In genomic region chr11:117939741-117940285, GRCm38 (mm10) we compare ENCODE assay signal across 8 mouse cellular contexts. TPM values are rescaled to one million over a fixed set of nuclear protein-coding genes. Genes with fewer than 3 reads are reported as not detected.
A peak's percentile ranks its signal among the peaks of the same experiment; 100 is the strongest.
DNase-seq lines count a peak whose midpoint lies in the region; ATAC-seq and TF ChIP-seq lines count a peak whose summit lies in the region.

No protein-coding gene starts in this region.

- 4% methylated on average over 7 of the region's 7 CpGs for WGBS in embryonic facial prominence, embryonic 14.5 days
- 5% methylated on average over 7 of the region's 7 CpGs for WGBS in heart, embryonic 12.5 days
- WGBS in kidney, embryonic 15.5 days: 2% methylated on average over 7 of the region's 7 CpGs
- 12% methylated on average over 7 of the region's 7 CpGs for WGBS in liver, embryonic 12.5 days (ENCODE audit: insufficient replicate concordance)

- H3K9me3 ChIP-seq in embryonic facial prominence, embryonic 14.5 days (ENCODE audit: control insufficient read depth, low read length): no peaks in the 10 kb centered on the region
- H3K9me3 ChIP-seq in heart, embryonic 12.5 days (replicated peaks): no peaks in the 10 kb centered on the region
- no peaks in the 10 kb centered on the region for H3K9me3 ChIP-seq in kidney, embryonic 15.5 days (replicated peaks)
- H3K9me3 ChIP-seq in liver, embryonic 12.5 days (replicated peaks): no peaks in the 10 kb centered on the region

- H3K4me1 ChIP-seq in embryonic facial prominence, embryonic 14.5 days (ENCODE audit: control insufficient read depth, insufficient read depth, low read length): peaks cover 43% of the 10 kb centered on the region
- peaks cover 56% of the 10 kb centered on the region for H3K4me1 ChIP-seq in heart, embryonic 12.5 days (replicated peaks)
- peaks cover 63% of the 10 kb centered on the region for H3K4me1 ChIP-seq in kidney, embryonic 15.5 days
- H3K4me1 ChIP-seq in liver, embryonic 12.5 days: peaks cover 33% of the 10 kb centered on the region

- H3K79me2 ChIP-seq in myocyte (ENCODE audit: control insufficient read depth, insufficient read depth): no peaks in the 10 kb centered on the region

- H3ac ChIP-seq in myocyte (ENCODE audit: control insufficient read depth, insufficient read length): no peak overlapping the region

- peak overlapping the region; percentile 28 for H3K4me2 ChIP-seq in embryonic facial prominence, embryonic 14.5 days (ENCODE audit: low read depth, low read length)
- peak overlapping the region; percentile 22 for H3K4me2 ChIP-seq in heart, embryonic 12.5 days
- H3K4me2 ChIP-seq in kidney, embryonic 15.5 days: peak overlapping the region; percentile 27
- no peak overlapping the region for H3K4me2 ChIP-seq in liver, embryonic 12.5 days
- H3K4me2 ChIP-seq in myocyte (ENCODE audit: low read depth): peak overlapping the region; percentile 76

- no peaks in the 10 kb centered on the region for H3K27me3 ChIP-seq in embryonic facial prominence, embryonic 14.5 days (replicated peaks; ENCODE audit: control insufficient read depth, insufficient read depth, low read length)
- H3K27me3 ChIP-seq in heart, embryonic 12.5 days (replicated peaks): peaks cover 6% of the 10 kb centered on the region; the same call in 1 of the 2 replicates
- H3K27me3 ChIP-seq in kidney, embryonic 15.5 days: no peaks in the 10 kb centered on the region
- H3K27me3 ChIP-seq in liver, embryonic 12.5 days (replicated peaks): peaks cover 40% of the 10 kb centered on the region
- H3K27me3 ChIP-seq in myocyte (ENCODE audit: control insufficient read depth, insufficient read depth, insufficient read length): no peaks in the 10 kb centered on the region

- DNase-seq in ovary, adult 18-20 months (ENCODE audit: low spot score): peak; percentile 48
- DNase-seq in ovary, postnatal 10 days (ENCODE audit: low spot score): no peak
- DNase-seq in embryonic facial prominence, embryonic 14.5 days (ENCODE audit: low spot score): peak; percentile 96
- DNase-seq in yolk sac, embryonic 10.5 days (ENCODE audit: low spot score): peak; percentile 84

- H3K9ac ChIP-seq in embryonic facial prominence, embryonic 14.5 days (ENCODE audit: low read depth, low read length): peak overlapping the region; percentile 32; the same call in 1 of the 2 replicates
- no peak overlapping the region for H3K9ac ChIP-seq in heart, embryonic 12.5 days
- no peak overlapping the region for H3K9ac ChIP-seq in kidney, embryonic 15.5 days
- H3K9ac ChIP-seq in liver, embryonic 12.5 days: no peak overlapping the region

- no peaks in the 10 kb centered on the region for H3K36me3 ChIP-seq in embryonic facial prominence, embryonic 14.5 days (ENCODE audit: control insufficient read depth, insufficient read depth, low read length)
- no peaks in the 10 kb centered on the region for H3K36me3 ChIP-seq in heart, embryonic 12.5 days
- H3K36me3 ChIP-seq in kidney, embryonic 15.5 days: no peaks in the 10 kb centered on the region
- H3K36me3 ChIP-seq in liver, embryonic 12.5 days: no peaks in the 10 kb centered on the region
- H3K36me3 ChIP-seq in myocyte (ENCODE audit: control insufficient read depth, insufficient read depth): no peaks in the 10 kb centered on the region

- no peak for TF ChIP-seq POLR2A in myocyte (IDR thresholded peaks at IDR 0.05; ENCODE audit: insufficient read length, low read depth)

- peak; percentile 91 for ATAC-seq in embryonic facial prominence, embryonic 14.5 days (ENCODE audit: low read depth)
- ATAC-seq in heart, embryonic 12.5 days (ENCODE audit: insufficient number of reproducible peaks, low FRiP score): peak; percentile 84
- ATAC-seq in kidney, embryonic 15.5 days (replicated peaks; ENCODE audit: low FRiP score): peak; percentile 80
- peak; percentile 50; the same call in 1 of the 2 replicates for ATAC-seq in liver, embryonic 12.5 days

- H3K4me3 ChIP-seq in embryonic facial prominence, embryonic 14.5 days (ENCODE audit: low read depth, low read length): no peak overlapping the region
- no peak overlapping the region for H3K4me3 ChIP-seq in heart, embryonic 12.5 days
- no peak overlapping the region for H3K4me3 ChIP-seq in kidney, embryonic 15.5 days (replicated peaks)
- no peak overlapping the region for H3K4me3 ChIP-seq in liver, embryonic 12.5 days
- H3K4me3 ChIP-seq in myocyte: no peak overlapping the region

- peak overlapping the region; percentile 86 for H3K27ac ChIP-seq in embryonic facial prominence, embryonic 14.5 days (replicated peaks; ENCODE audit: low read depth, low read length)
- H3K27ac ChIP-seq in heart, embryonic 12.5 days (ENCODE audit: poor library complexity, severe bottlenecking): peak overlapping the region; percentile 69
- peak overlapping the region; percentile 93 for H3K27ac ChIP-seq in kidney, embryonic 15.5 days
- H3K27ac ChIP-seq in liver, embryonic 12.5 days: 0 out of 2 replicates have a peak overlapping the region, but pooled peaks have one; percentile 47

TF ChIP-seq in myocyte, 11 proteins besides CTCF, POLR2A, EP300 and RAD21:
- TF ChIP-seq USF1 (IDR thresholded peaks at IDR 0.05; ENCODE audit: low read depth) (no peak), E2F4 (IDR thresholded peaks at IDR 0.05; ENCODE audit: insufficient read depth) (no peak), POLR2AphosphoS2 (IDR thresholded peaks at IDR 0.05; ENCODE audit: insufficient read length, low read depth) (no peak), MYOG (IDR thresholded peaks at IDR 0.05; ENCODE audit: control insufficient read depth in 1 of 3, insufficient read depth in 1 of 3, insufficient read length in 2 of 3, low read depth in 2 of 3) (no peak), TCF3 (IDR thresholded peaks at IDR 0.05; ENCODE audit: insufficient read length, low read depth) (no peak), MYOD1 (IDR thresholded peaks at IDR 0.05; ENCODE audit: control insufficient read depth in 1 of 3, insufficient read length in 2 of 3, low read depth in 2 of 3) (no peak), CEBPB (IDR thresholded peaks at IDR 0.05; ENCODE audit: insufficient read depth, poor library complexity, severe bottlenecking) (no peak), MAX (IDR thresholded peaks at IDR 0.05; ENCODE audit: low read depth) (no peak), SRF (IDR thresholded peaks at IDR 0.05; ENCODE audit: control insufficient read depth, insufficient read length, low read depth) (no peak), TCF12 (IDR thresholded peaks at IDR 0.05; ENCODE audit: insufficient read depth, poor library complexity, severe bottlenecking) (no peak), REST (IDR thresholded peaks at IDR 0.05; ENCODE audit: insufficient read depth, insufficient read length) (no peak)

RNA-seq across cellular contexts. Expression of gene Socs3, which starts 30.0 kb away (rescaled TPM):
- 6.8 and 8.3 TPM in 2 replicates for polyA plus RNA-seq in embryonic facial prominence, embryonic 14.5 days (2014; fragmentation: Nextera tagmentation; extraction: Ambion mirVana)
- 7.1 and 8.0 TPM in 2 replicates for polyA plus RNA-seq in heart, embryonic 12.5 days (2016; fragmentation: Nextera tagmentation; extraction: Ambion mirVana)
- polyA plus RNA-seq in kidney, embryonic 15.5 days (2015; fragmentation: Nextera tagmentation; extraction: Ambion mirVana): 14.1 and 15.2 TPM in 2 replicates
- polyA plus RNA-seq in liver, embryonic 12.5 days (2016; fragmentation: Nextera tagmentation; extraction: Ambion mirVana): 8.6 and 9.8 TPM in 2 replicates
- 27.3 TPM for polyA plus RNA-seq in myocyte (2012; fragmentation: generic; extraction: Trizol)

RNA-seq across cellular contexts. Expression of gene Pgs1, which starts 46.3 kb away (rescaled TPM):
- polyA plus RNA-seq in embryonic facial prominence, embryonic 14.5 days (2014; fragmentation: Nextera tagmentation; extraction: Ambion mirVana): 31.0 and 34.7 TPM in 2 replicates
- polyA plus RNA-seq in heart, embryonic 12.5 days (2016; fragmentation: Nextera tagmentation; extraction: Ambion mirVana): 28.9 and 29.6 TPM in 2 replicates
- polyA plus RNA-seq in kidney, embryonic 15.5 days (2015; fragmentation: Nextera tagmentation; extraction: Ambion mirVana): 34.1 and 38.9 TPM in 2 replicates
- 26.4 and 29.6 TPM in 2 replicates for polyA plus RNA-seq in liver, embryonic 12.5 days (2016; fragmentation: Nextera tagmentation; extraction: Ambion mirVana)
- 61.6 TPM for polyA plus RNA-seq in myocyte (2012; fragmentation: generic; extraction: Trizol)
